Mouse (Mus musculus) ES-E14 (cell line): ENCODE data around the gene Apopt1. TPM values are rescaled to one million over a fixed set of nuclear protein-coding genes. Genes with fewer than 3 reads are reported as not detected.

ENCODE experiments used
- DNase-seq: peaks from one replicate; pipeline ENCODE4 v3.0.0-alpha.2; 2013; ENCODE audit warnings: low read depth, low spot score
- H3K27ac ChIP-seq: 2 replicates; pipeline ENCODE4 v1.5.1; 2012; ENCODE audit warnings: low read depth, mild to moderate bottlenecking, low read length, moderate library complexity, mixed read lengths; ENCODE audit not compliant: poor library complexity, insufficient read depth, severe bottlenecking
- H3K36me3 ChIP-seq: 2 replicates; pipeline ENCODE4 v1.6.1; 2012; ENCODE audit warnings: mild to moderate bottlenecking, low read length, moderate library complexity, mixed read lengths; ENCODE audit not compliant: control insufficient read depth, poor library complexity, insufficient read depth, severe bottlenecking
- H3K4me1 ChIP-seq, 2 experiments: fragments of 150-350 bp in 1 of 2; sonication (generic) in 1 of 2; 2 replicates each; pipeline ENCODE4 v1.6.1; 2012; ENCODE audit warnings: low read length in 2 of 2, mild to moderate bottlenecking in 1 of 2, mixed read lengths in 1 of 2; ENCODE audit not compliant: control insufficient read depth in 2 of 2, insufficient read depth in 2 of 2, poor library complexity in 1 of 2
- H3K4me3 ChIP-seq, 2 experiments: fragments of 150-350 bp in 1 of 2; sonication (generic) in 1 of 2; 2 replicates each; pipeline ENCODE4 v1.5.1; 2012; ENCODE audit warnings: low read length in 2 of 2, low read depth in 1 of 2, mild to moderate bottlenecking in 1 of 2, mixed read lengths in 1 of 2; ENCODE audit not compliant: insufficient read depth in 1 of 2, poor library complexity in 1 of 2, severe bottlenecking in 1 of 2
- H3K9ac ChIP-seq: 2 replicates; pipeline ENCODE4 v1.6.1; 2012; ENCODE audit warnings: low read depth, mild to moderate bottlenecking, low read length, mixed read lengths; ENCODE audit not compliant: poor library complexity, insufficient read depth, severe bottlenecking
- H3K9me3 ChIP-seq: fragments of 150-350 bp; sonication (generic); 2 replicates; pipeline ENCODE4 v1.6.1; 2012; ENCODE audit warnings: low read depth, mild to moderate bottlenecking, low read length; ENCODE audit not compliant: control insufficient read depth, insufficient read depth
- CHD2 ChIP-seq: IDR thresholded peaks from 2 replicates; pipeline ENCODE4 v1.6.1; 2014; ENCODE audit warnings: mild to moderate bottlenecking, low read depth, low read length, inconsistent platforms
- HCFC1 ChIP-seq: IDR thresholded peaks from 2 replicates; pipeline ENCODE4 v1.6.1; 2012; ENCODE audit warnings: low read length, inconsistent platforms, borderline replicate concordance; ENCODE audit not compliant: insufficient read depth
- MAFK ChIP-seq: IDR thresholded peaks from 2 replicates; pipeline ENCODE4 v1.6.1; 2014; ENCODE audit warnings: mild to moderate bottlenecking, low read depth, low read length, inconsistent platforms; ENCODE audit not compliant: insufficient read depth
- ZC3H11A ChIP-seq: IDR thresholded peaks from 2 replicates; pipeline ENCODE4 v1.6.1; 2012; ENCODE audit warnings: low read depth, mild to moderate bottlenecking, inconsistent platforms, low read length, borderline replicate concordance
- ZNF384 ChIP-seq: IDR thresholded peaks from 2 replicates; pipeline ENCODE4 v1.6.1; 2012; ENCODE audit warnings: low read depth, low read length, inconsistent platforms
- in situ Hi-C, 2 experiments: fragments of 600-800 bp; cut with MboI; formaldehyde crosslinking; loops; one replicate each; pipeline ENCODE4 v1.15.1; 2025; ENCODE audit warnings: low sequenced_read_pairs in 2 of 2, inconsistent platforms in 1 of 2; ENCODE audit not compliant: unreplicated experiment in 2 of 2
- total RNA-seq: library from RNA; depleted of rRNA; stranded (reverse); fragments of 300-350 nt; gene quantifications from 2 replicates; pipeline ENCODE4 v1.2.3, GENCODE M21; 2012

Apopt1 gene
- total RNA-seq, 1 experiment = 15.2 TPM

DNA sequence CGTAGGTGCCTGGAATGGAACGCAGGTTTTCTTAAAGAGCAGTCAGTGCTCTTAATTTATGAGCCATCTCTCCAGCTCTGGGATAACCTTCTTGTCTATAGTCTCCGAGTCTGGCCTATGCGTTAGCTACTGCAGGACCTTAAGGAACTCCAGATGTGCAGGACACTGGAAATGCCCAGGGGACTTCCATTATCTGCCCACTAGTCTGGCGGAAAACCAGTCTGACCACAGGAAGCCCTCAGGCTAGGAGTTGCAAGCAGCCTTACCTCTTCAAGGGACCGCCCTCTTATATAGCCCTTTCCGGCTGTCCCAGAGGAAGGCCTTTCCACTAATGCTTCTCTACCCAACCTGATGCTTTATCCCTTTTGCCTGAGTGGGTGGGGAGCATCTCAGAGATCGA lies 28.3 kb downstream of the Apopt1 start:
- Histone ChIP-seq H3K36me3 (no peaks in the 10 kb centered on the region), H3K9me3 (no peaks in the 10 kb centered on the region), H3K27ac (no peak overlapping the region), H3K9ac (no peak overlapping the region), H3K4me1 (peaks cover 0 to 2% of the 10 kb centered on the region in 2 experiments; a peak in 1 of 4 replicates), H3K4me3 (no peak overlapping the region)
- in situ Hi-C loops = no loop called here
- TF ChIP-seq MAFK (no peak), ZNF384 (no peak), ZC3H11A (no peak), HCFC1 (no peak), CHD2 (no peak)
- DNase-seq = no peak

DNA sequence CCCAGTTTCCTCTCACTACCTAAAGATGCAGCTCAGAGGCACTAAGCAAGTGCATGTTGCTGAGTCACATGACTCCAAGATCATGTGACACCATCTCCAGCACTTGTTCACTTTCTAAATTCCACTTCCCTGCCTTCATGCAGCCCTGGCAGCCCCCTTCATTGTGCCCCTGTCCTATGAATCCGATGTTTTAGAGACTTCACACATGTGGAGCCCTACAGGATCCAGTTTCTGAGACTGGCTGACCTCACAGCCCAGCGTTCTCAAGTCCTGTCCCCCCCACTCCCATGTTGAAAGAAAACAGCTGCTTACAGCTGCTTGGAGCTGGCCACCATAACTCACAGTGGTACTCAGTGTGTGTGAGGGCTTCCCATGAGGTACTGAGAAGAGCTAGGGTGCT lies 30.4 kb downstream of the Apopt1 start:
- in situ Hi-C loops = no loop called here
- H3K9ac ChIP-seq = no peak overlapping the region
- TF ChIP-seq ZC3H11A (no peak), MAFK (no peak), HCFC1 (no peak), ZNF384 (no peak), CHD2 (no peak)
- no peak overlapping the region for H3K4me3 ChIP-seq
- H3K36me3 ChIP-seq = no peaks in the 10 kb centered on the region
- H3K27ac ChIP-seq = no peak overlapping the region
- peaks cover 0 to 3% of the 10 kb centered on the region in 2 experiments; a peak in 1 of 4 replicates for H3K4me1 ChIP-seq
- DNase-seq = no peak
- no peaks in the 10 kb centered on the region for H3K9me3 ChIP-seq

DNA sequence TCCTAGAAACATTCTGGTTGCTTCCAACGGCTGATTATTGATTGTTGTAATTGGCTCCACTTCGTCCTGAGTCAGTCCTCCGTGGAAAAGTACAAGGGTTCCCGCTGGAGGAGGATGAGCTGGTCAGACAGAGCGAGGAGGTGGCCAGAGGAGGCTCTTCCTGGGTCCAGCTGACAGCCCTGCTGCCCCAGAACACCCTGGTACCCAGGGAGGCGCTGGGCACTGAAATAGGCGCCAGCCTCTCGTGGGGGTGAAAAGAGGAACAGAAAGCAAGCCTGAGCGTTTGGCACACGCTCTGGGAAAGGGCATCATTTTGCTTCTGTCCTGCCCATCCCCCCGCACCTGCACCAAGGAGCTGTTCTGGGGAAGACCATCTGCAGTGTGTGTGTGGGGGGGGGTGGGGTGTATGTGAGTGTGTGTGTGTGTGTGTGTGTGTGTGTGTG lies 30.9 kb downstream of the Apopt1 start:
- no peaks in the 10 kb centered on the region for H3K36me3 ChIP-seq
- H3K4me1 ChIP-seq = peaks cover 0 to 3% of the 10 kb centered on the region in 2 experiments; a peak in 1 of 4 replicates
- in situ Hi-C loops = no loop called here
- no peak for TF ChIP-seq ZC3H11A
- no peak for TF ChIP-seq MAFK
- no peak for TF ChIP-seq ZNF384
- TF ChIP-seq HCFC1 = no peak
- no peak for TF ChIP-seq CHD2
- H3K9ac ChIP-seq = no peak overlapping the region
- H3K27ac ChIP-seq = no peak overlapping the region
- H3K9me3 ChIP-seq = no peaks in the 10 kb centered on the region
- H3K4me3 ChIP-seq = no peak overlapping the region
- DNase-seq = no peak

DNA sequence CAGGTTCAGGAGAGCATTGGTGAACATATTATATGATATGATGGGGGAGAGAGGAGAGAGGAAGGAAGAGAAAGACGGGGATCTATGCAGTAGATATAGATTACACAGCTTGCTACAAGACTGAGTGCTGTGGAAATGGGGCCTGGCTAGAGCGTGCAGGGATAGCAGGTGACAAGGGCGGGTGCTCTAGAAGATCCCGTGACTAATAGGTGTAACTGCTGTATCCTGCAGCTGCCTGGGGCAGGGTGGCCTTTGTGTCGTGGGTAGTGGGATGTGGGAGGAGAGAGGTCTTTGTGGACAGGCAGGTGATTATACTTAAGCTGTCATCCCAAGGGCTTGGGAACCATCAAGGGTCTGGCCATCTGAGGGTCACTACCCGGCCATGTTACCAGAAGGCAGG lies 32.2 kb downstream of the Apopt1 start:
- no peak for TF ChIP-seq HCFC1
- TF ChIP-seq CHD2 = no peak
- no peak for TF ChIP-seq ZC3H11A
- no peak for TF ChIP-seq ZNF384
- no peak for TF ChIP-seq MAFK
- DNase-seq = no peak
- in situ Hi-C loops = no loop called here
- no peak overlapping the region for H3K27ac ChIP-seq
- H3K9me3 ChIP-seq = no peaks in the 10 kb centered on the region
- peaks cover 0 to 4% of the 10 kb centered on the region in 2 experiments; a peak in 1 of 4 replicates for H3K4me1 ChIP-seq
- H3K36me3 ChIP-seq = no peaks in the 10 kb centered on the region
- H3K4me3 ChIP-seq = no peak overlapping the region
- no peak overlapping the region for H3K9ac ChIP-seq

DNA sequence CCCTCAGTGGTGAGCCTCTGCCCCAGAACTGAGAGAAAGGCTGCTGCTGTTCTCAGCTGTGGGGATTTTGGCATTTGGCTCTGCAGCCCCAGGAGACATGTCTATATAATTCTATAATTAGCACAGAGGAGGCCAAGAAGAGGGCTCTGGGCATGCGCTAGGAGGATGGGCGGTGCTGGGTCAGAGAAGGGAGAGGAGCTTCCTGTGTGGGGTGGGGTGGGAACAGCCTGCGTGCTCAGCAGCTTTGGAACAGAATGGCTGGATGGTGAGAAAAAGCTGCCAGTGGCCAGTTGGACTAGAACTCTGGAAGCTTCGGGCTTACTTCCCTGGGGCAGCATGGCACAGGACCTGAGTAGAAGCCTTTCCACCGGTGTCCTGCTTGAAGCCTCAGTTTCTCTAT lies 33.0 kb downstream of the Apopt1 start:
- TF ChIP-seq MAFK = no peak
- H3K4me3 ChIP-seq = no peak overlapping the region
- no peak overlapping the region for H3K9ac ChIP-seq
- no peaks in the 10 kb centered on the region for H3K36me3 ChIP-seq
- no peak overlapping the region for H3K27ac ChIP-seq
- no peak for DNase-seq
- no peaks in the 10 kb centered on the region for H3K9me3 ChIP-seq
- peaks cover 0 to 6% of the 10 kb centered on the region in 2 experiments; a peak in 1 of 4 replicates for H3K4me1 ChIP-seq
- in situ Hi-C loops = no loop called here
